Mouse (Mus musculus): Measurements from ENCODE around the gene Rabl6.

- TF ChIP-seq CTCF (IDR thresholded peaks at IDR 0.05; ENCODE audit: control insufficient read depth, insufficient read depth, insufficient replicate concordance, low read depth, low read length) (no peak), POLR2A (IDR thresholded peaks at IDR 0.05; ENCODE audit: control insufficient read depth, low read depth, low read length) (peak; percentile 76)
Observed at GRCm38 (mm10) chr2:25574579-25575431, 33.5 kb downstream of the Rabl6 start, which contains the start of the genes Mamdc4 and Phpt1.
